Mouse (Mus musculus) R1 (cell line): ENCODE measurements around the gene Fam205a4.
"Not testable (repeated sequence)": the region's sequence is repeated elsewhere in the genome, so short reads cannot be mapped to it uniquely, and the experiment has no call there.

Source experiments
- DNase-seq: peaks from one replicate; pipeline ENCODE4 v3.0.0-alpha.2; 2018; ENCODE audit warnings: low read depth, low spot score

Gene Fam205a4

GRCm38 (mm10) chr4:41965758-41966157, at the start of gene Fam205a4:
TSS of gene Fam205a4 (plus strand) at chr4:41966058.
- not testable (repeated sequence) for DNase-seq

- not testable (repeated sequence) for DNase-seq
These were observed 24.6 kb upstream of the Fam205a4 start, which contains the start of gene Gm20878 for GRCm38 (mm10) chr4:41941272-41941671. TSS of gene Gm20878 (plus strand) at chr4:41941572.
